Mouse (Mus musculus): ENCODE measurements around the gene Sirt2.

Sirt2 gene

DNA sequence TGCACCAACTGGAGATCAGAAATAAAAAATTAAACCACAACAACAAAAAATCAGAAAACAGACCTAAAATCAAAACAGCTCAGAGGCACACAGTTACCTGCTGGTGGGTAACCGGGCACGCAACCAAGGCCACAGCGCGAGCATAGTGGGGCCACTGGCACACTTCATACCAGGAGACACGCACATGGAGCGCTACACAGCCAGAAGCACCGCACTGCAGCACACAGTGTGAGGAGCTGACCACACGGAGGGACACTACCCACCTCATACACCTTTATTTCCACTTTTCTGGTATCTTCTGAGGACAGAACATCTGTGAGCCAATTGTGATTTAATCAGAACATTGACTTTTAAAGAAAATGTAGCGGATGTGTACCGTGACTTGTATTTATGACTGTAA lies 50.4 kb downstream of the Sirt2 start:
- no peak for DNase-seq (ENCODE audit: low spot score)

DNA sequence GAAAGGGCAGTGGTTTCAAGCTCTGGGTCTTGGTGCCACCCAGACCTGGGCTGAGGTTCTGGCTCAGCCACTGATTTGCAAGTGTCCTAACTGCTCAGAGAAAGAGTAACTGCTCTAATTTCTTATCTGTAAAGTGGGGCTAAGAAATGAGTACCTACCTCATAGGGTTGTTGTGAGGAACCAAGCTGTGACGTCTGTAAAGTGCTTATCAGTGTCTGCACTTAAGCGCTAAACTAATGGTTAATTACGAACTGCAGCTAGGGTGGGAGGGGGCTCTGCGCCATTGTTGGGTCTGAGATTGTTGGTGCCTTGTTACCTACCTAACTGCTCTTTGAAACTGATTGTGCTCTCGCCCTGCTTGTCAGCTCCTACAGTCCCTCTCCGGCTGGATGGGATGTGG lies 51.0 kb downstream of the Sirt2 start:
- no peak for DNase-seq (ENCODE audit: low spot score)

DNA sequence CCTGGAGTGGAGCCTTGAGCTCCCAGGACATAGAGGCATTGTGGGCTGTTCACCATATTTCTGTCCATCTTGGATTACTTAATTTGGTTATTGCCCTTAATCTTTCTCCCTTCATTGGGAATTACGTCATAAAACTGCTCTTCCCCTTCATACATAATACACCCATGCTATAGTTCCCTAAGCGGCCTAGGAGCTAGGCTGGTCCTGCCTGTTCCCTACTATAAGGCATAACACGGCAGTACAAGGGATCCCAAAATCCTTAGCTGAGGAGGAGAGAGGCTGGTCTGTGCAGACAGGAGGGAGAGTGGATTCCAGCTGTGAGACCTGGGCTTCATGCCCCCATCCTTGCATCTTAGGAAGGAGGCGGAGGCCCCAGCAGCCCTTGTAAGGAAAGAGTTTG lies 51.4 kb downstream of the Sirt2 start:
- no peak for DNase-seq (ENCODE audit: low spot score)

DNA sequence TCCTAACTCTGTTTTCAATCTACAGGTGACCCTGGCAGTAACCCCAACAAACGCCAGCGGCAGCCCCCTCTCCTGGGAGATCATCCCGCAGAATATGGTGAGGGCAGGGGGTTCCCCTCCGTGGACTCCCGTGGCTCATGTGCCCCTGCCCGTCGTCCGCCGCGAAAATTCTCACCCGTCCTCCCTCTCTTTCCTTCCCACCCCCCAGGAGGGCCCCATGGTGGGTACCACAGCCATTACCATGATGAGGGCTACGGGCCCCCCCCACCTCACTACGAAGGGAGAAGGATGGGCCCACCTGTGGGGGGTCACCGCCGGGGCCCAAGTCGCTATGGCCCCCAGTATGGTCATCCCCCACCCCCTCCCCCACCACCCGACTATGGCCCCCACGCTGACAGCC lies 51.9 kb downstream of the Sirt2 start:
- DNase-seq (ENCODE audit: low spot score) = no peak

DNA sequence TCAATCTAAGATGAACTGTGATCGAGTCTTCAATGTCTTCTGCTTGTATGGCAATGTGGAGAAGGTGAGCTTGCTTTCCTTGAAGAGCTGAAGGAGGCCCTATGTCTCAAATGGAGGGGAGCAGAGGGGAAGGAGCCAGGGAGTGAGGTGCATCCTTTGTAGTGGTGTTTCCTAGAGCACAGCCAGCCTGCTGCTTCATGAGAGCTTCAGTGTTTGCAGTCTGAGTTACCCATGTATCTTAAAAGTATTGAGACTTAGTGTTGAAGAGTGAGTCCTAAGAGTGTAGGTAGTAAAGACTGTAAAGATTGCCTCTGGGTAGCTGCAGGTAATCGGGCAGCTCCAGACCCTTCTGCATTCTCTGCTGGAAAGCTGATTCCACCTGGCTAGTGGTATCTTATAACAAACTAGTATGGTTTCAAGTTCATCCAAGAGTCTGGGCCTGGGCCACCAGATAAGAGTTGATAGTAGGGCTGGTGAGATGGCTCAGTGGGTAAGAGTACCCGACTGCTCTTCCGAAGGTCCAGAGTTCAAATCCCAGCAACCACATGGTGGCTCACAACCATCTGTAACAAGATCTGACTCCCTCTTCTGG lies 52.4 kb downstream of the Sirt2 start:
- no peak for DNase-seq (ENCODE audit: low spot score)

DNA sequence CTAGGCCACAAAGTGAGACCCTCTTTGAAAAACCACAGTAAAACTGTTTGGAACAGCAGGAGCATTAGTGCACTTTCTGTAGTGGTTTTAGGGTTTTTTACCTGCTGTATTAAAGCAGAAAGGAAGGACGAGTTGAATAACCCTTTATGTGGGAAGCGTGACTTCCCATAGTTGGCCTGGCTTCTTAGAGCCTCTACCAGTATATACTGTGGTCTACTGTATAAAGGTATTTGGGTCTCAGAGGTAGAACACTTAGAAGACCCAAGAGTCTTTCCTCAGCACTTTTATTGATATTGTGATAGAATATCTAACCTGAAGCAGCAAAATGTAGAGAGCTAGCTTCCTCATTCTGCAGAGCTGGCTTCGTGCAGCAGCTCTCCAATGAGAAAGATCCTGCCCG lies 53.0 kb downstream of the Sirt2 start:
- DNase-seq (ENCODE audit: low spot score) = no peak

DNA sequence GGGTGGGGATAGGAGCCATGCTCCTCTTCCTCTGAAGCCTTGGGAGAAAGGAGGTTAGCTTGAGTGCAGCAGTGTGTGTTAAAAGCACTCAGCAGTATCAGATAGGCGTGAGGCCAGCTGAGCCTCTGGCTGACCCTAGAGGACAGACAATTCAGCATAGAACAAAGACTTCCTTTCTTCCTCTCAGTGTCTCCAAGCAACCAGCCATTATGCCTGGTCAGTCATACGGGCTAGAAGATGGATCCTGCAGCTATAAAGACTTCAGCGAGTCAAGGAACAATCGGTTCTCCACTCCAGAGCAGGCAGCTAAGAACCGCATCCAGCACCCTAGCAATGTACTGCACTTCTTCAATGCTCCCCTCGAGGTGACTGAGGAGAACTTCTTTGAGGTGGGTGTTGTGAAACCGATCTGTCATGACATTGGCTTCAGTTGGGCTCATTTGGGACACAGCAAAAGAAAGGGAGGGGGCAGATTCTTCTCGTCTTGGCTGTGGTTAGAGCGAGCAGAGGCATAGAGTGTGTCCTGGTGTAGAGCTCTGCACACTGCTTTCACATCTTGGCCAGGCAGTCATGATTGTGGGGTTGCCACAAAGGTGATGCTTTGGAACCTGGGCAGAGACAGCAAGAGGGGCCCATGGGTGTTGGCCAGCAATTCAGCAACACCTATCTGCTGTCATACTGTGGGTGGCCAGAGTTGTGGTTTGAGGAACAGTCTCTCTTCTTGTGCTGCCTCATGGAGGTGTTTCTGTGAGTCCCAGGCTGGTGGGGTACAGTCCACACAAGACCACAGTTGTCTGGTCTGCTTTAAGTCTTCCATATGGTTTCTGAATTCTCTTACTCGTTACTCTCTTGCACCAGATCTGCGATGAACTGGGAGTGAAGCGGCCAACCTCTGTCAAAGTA lies 54.1 kb downstream of the Sirt2 start:
- peak; percentile 81 for DNase-seq (ENCODE audit: low spot score)

DNA sequence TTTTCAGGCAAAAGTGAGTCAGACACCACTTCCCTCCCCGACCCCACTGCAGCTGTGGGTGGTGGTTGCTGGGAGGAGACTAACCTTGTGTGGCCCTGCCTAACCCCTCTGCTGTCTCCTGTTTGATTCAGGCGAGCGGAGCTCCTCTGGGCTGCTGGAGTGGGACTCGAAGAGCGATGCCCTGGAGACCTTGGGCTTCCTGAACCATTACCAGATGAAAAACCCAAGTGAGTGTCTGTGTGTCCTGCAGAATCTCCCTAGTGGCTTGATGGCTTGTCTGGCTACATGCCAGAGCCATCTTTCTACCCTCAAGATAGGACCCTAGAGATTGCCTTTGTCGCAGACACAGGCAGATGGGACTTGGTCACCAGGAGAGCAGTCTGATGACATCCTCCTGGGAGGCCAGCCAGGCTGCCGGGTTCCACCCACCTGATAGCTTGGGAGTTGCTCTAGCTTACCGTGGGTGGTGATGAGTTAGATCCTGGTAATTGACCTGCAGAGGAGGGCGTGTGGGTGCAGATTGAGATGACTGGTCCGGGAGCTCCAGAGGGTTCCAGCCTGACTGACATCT lies 54.8 kb downstream of the Sirt2 start:
- no peak for DNase-seq (ENCODE audit: low spot score)

DNA sequence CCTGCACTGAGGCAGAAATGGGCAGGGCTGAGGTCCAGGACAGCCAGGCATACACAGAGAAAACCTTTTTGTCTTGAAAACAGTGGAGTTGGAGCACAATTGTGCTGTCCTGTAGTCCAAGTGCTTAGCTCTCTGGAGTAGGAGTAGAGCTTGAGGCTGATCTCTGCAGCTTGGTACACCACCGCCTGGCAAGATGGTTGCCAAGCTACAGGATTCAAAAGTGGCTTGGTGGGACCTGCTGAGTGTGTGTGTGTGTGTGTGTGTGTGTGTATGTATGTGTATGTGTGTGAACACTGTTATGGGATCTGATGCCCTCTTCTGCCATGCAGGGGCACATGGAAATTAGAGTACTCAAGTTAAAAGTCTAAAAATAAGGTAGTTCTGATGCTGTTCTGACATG lies 56.0 kb downstream of the Sirt2 start:
- no peak for DNase-seq (ENCODE audit: low spot score)

DNA sequence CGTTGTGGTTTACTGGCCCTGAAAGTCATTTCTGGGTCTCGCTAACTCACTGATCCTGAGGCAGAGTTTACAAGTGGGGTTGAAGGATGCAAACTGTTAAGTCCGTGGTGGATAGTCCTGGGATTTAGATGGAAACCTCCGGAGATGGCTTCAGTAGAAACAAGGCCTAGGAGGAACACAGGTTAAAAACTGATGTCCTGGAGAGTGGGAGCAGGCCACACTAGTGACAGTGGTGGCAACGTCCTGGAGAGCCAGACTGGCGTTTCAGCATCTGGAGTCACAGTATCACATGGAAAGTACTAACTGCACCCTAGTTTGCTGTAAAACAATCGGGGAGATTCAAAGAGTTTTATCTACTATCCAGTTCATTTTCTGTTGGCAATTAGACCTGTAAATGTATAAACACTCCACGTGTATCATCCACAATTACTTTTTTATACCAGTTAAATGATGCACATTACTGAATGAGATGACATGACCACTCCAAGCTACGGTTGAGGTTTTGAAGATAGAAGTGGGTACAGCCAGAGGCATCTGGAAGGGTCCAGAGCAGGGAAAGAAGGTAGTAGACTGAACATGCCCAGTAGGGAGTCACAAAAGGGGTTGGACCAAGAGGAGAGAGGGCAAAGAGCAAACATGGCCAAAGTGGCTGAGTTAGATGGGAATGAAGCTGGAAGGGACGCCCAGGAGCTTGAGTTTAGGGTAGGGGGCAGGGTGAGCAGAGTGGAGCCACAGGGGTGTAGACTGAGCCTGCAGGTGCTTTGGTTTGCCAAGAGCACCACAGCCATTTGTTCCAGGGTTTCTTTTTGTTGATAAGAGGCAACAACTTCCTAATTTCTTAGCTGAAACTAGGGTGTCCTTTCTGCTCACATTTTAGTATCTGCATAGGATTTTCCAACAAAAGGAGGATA lies 56.7 kb downstream of the Sirt2 start:
- no peak for DNase-seq (ENCODE audit: low spot score)

DNA sequence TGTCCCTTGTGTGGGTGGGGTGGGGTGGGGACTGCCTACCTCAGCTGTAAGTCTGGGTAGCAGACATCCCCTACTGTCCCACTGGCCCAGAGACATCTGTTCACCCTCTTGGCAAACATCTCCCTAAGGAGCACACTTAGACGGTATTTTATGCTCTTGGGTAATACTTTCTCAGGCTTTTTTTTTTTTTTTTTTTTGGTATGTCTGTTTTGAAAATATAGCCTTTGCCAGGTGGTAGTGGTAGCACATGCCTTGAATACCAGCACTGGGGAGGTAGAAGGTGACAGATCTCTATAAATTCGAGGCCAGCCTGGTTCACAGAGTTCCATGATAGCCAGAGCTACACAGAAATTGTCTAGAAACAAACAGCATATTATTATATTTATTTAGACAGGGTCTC lies 57.4 kb downstream of the Sirt2 start:
- DNase-seq (ENCODE audit: low spot score) = no peak

DNA sequence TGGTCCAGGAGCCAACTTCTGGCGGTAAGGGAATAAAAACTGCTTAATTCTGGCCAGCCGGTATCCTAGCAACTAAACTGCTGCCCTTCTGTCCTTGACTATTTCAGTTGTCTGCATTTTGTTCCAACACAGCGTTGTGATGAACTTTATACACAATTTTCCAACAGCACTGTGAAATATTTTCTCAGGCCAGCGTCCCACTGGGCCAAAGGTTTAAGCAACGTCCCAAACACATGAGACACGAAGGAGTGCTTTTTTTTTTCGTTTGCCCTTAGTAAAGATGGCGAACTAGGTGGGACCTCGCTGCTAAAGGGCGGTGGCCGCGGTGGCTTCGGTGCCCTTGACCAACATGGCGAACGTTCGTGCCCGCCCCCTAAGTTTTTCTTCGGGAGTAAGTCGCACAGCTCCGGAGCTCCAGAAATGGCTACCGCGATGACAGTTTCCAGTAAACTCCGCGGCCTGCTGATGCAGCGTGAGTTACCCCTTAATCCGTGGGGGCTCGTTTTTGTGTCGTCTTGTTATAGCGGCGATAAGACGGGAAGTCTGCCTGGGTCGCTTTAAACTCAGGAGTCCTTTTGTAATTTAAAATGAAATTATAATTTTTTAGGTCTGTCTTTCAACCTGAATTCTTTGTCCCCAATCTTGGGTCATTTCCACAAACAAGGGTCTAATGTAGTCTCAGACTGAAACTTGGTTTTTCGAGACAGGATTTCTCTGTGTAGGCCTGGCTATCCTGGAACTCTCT lies 58.6 kb downstream of the Sirt2 start, which contains the start of gene Ech1:
Gene Ech1, plus strand, starts transcription at position 277 of the 745 bp plus-strand sequence.
- DNase-seq (ENCODE audit: low spot score) = peak; percentile 97

DNA sequence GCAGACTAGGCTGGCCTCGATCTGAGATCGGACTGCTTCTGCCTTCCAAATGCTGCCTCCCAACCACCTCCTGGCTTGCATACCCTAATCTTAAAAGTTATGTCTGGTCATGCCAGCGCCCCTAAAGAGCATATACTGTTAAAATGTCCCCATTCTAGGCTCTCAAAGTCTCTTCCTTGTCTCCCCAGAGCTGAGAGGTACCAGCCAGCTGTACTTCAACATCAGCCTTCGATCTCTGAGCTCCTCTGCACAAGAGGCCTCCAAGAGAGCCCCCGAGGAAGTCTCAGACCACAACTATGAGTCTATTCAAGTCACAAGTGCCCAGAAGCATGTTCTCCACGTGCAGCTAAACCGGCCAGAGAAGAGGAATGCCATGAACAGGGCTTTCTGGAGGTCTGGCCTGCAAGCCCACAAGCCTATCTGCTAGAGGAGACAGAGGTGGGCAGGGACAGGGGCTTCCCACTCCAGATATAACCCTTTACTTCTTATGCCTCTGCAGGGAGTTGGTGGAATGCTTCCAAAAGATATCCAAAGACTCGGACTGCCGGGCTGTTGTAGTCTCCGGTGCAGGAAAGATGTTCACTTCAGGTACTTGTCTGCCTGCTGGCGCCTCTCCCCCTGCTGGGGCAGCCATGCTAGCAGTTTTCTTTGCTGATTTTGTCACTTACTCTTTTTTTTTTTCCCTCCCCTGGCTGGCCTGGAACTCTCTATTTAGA lies 59.3 kb downstream of the Sirt2 start:
- DNase-seq (ENCODE audit: low spot score) = no peak

DNA sequence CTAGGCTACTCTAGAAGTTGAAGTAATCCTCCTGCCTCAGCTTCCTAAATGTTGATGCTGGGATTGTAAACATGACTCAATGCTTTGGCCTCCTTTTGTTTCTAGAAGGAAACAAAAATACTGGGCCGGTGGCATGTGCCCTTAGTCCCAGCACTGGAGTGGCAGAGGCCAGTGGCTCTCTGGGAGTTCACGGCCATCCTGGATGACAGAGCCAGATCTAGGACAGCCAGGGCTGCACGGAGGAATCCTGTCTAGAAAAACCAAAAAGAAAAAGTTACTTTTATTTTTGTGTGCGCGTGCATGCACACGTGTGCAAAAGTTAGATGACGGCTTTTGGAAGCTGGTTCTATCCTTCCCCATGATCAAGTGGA lies 59.9 kb downstream of the Sirt2 start:
- no peak for DNase-seq (ENCODE audit: low spot score)

DNA sequence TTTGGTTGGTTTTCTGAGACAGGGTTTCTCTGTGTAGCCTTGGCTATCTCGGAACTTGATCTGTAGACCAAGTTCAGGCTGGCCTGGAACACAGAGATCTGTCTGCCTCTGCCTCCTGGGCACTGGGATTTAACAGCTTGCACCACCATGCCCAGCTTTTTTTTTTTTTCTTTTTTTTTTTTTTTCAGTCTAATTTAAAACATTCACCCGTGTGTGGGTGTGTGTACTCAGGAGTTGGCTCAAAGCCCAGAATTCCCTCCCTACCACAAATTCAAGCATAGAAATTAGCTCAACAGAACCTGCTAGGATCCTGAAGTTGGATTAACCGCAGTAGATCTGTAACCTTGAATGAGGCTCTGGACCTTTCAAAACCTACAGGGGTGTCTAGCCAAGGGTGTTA lies 60.8 kb downstream of the Sirt2 start:
- DNase-seq (ENCODE audit: low spot score) = no peak

DNA sequence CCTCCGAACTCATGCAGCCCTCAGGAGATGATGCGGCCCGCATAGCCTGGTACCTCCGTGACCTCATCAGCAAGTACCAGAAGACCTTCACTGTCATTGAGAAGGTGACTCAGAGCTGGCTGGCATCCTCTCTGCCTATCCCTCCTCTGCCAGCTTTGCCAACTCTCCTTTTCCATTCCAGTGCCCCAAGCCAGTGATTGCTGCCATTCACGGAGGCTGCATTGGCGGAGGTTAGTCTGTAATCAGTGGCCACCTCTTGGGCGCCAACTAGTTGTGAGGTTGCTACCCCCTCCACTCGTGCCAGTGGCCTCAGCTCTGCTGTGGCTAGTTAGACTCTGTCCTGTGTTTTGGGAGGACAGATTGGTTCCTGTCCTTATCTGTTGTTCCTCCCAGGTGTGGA lies 63.3 kb downstream of the Sirt2 start:
- DNase-seq (ENCODE audit: low spot score) = no peak

DNA sequence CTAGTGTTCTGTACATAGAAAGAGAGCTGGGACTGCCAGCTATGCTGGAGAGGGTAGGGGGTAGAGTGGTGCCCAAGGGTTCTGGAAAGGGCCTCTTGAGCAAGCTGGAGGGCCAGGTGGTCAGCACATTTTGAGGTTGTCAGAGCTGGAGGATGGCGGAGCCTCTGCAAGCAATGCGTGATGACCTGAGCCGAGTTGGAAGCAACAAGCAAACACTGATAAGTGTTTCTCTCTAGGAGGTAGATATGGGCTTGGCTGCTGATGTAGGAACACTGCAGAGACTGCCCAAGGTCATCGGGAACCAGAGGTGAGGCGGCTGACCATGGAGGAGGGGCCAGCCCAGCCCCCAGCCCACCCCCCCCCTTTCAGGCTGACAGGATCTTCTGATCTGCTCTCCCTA lies 64.4 kb downstream of the Sirt2 start:
- no peak for DNase-seq (ENCODE audit: low spot score)

DNA sequence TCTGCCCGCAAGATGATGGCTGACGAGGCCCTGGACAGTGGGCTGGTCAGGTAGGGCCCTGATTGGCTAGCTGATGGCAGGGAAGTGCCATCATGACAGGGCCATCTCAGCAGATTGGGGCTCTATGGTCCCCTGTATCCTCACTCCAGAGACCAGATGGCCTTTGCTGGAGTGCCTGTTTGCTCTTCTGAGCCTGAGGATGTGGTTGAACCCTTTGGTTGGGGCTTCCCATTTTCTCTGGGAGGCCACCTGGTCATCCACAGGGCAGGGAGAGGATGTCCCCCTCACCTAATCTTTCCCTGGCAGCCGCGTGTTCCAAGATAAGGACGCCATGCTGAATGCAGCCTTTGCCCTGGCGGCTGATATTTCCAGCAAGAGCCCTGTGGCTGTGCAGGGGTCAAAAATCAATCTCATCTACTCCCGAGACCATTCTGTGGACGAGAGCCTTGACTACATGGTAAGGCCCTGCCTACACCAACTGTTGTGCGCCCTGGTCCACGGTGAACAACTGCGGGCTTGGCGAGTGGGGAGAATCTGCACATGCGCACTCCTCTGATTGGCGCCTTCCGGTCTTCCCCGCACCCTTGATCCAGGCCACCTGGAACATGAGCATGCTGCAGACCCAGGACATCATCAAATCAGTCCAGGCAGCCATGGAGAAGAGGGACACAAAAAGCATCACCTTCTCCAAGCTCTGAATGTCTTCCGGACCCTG lies 65.0 kb downstream of the Sirt2 start:
- DNase-seq (ENCODE audit: low spot score) = no peak

DNA sequence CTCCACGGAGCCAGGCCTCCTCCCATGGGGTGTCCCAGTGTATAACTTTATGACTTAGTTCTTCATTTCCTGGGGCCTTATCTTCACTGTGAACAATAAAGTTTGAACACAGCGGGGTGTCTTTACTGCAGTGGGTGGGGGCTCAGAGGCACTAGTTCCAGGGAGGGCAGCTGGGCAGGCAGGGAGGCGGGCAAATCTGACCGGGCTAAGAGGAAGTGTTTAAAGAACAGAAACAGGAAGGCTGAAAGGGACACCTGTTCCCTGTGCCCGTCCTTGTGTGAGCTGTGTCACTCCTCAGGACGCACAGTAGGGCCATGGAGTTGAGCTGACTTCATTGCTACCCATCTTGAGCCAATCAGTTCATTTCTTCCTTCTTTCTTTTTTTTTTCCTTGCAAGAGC lies 65.6 kb downstream of the Sirt2 start:
- no peak for DNase-seq (ENCODE audit: low spot score)

DNA sequence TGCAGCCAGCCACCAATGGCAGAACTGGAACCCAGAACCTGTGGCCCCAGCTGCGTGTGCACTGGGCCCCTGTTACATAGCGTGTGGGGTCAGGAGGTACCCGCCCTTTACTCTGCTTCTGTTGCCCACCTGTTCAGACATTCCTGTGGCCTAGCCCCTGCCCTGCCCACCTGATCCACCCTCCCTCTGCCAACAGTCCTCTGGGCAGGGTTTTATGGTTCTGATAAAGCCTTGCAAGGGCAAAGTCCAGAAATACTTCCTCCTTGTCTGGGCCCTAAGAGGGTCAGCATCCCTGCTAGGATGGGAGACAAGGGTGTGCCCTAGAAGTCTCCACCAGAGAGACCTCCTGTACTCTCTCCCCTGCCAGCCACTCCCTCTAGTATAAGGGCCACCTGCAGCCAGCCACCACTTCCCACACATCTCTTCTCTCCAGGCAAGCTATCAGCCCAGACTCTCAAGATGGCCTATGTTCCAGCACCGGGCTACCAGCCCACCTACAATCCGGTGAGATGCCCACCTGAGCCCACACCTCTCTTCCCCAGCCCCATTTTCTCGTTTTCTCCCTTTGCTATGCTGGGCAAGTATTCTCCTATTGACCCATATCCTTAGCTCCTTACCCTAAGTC lies 67.3 kb downstream of the Sirt2 start, which contains the start of gene Lgals4:
Gene Lgals4, plus strand, starts transcription at position 132 of the 625 bp plus-strand sequence.
- no peak for DNase-seq (ENCODE audit: low spot score)

All from embryo, embryonic 10.5 days (tissue).